Mouse (Mus musculus): ENCODE measurements at regions not wholly inside any gene's neighbourhood (a gene's known extent, or its start where the extent isn't known, plus 50 kb on each side); places are given as distances from the start of the nearest gene placed in this dataset.

- no peaks in the 10 kb centered on the region for H3K4me1 ChIP-seq (ENCODE audit: insufficient read depth)
- no peak for DNase-seq
- TF ChIP-seq CTCF (IDR thresholded peaks at IDR 0.05; ENCODE audit: low read depth): no peak
- H3K27ac ChIP-seq (ENCODE audit: low read depth): no peak overlapping the region
- ATAC-seq (ENCODE audit: insufficient read depth): no peak
- no peak overlapping the region for H3K9ac ChIP-seq
- no peaks in the 10 kb centered on the region for H3K27me3 ChIP-seq (ENCODE audit: insufficient read depth, low read length)
- no peaks in the 10 kb centered on the region for H3K36me3 ChIP-seq (ENCODE audit: insufficient read depth)
- no peak overlapping the region for H3K4me2 ChIP-seq
- H3K4me3 ChIP-seq (ENCODE audit: low read depth, low read length): no peak overlapping the region
- 49% methylated on average over 3 of the region's 3 CpGs for WGBS
- H3K9me3 ChIP-seq (ENCODE audit: low read depth, low read length): no peaks in the 10 kb centered on the region
These were observed 51.2 kb upstream of the Suclg2 start for GRCm38 (mm10) chr6:95769808-95770207.

- H3K4me1 ChIP-seq (ENCODE audit: insufficient read depth): no peaks in the 10 kb centered on the region
- H3K9ac ChIP-seq: no peak overlapping the region
- no peak for TF ChIP-seq CTCF (IDR thresholded peaks at IDR 0.05; ENCODE audit: low read depth)
- H3K4me2 ChIP-seq: no peak overlapping the region
- no peaks in the 10 kb centered on the region for H3K9me3 ChIP-seq (ENCODE audit: low read depth, low read length)
- DNase-seq (peak; percentile 59), ATAC-seq (ENCODE audit: insufficient read depth) (no peak)
- H3K4me3 ChIP-seq (ENCODE audit: low read depth, low read length): no peak overlapping the region
- 37% methylated on average over 6 of the region's 6 CpGs for WGBS
- no peaks in the 10 kb centered on the region for H3K36me3 ChIP-seq (ENCODE audit: insufficient read depth)
- H3K27ac ChIP-seq (ENCODE audit: low read depth): no peak overlapping the region
- H3K27me3 ChIP-seq (ENCODE audit: insufficient read depth, low read length): no peaks in the 10 kb centered on the region
These were observed 83.1 kb upstream of the Suclg2 start for GRCm38 (mm10) chr6:95801651-95802050.

GRCm38 (mm10) chr6:95841502-95841901, 122.9 kb upstream of the Suclg2 start:
- TF ChIP-seq CTCF (IDR thresholded peaks at IDR 0.05; ENCODE audit: low read depth): no peak
- H3K27me3 ChIP-seq (ENCODE audit: insufficient read depth, low read length): no peaks in the 10 kb centered on the region
- 21% methylated on average over 3 of the region's 3 CpGs for WGBS
- H3K4me1 ChIP-seq (ENCODE audit: insufficient read depth): no peaks in the 10 kb centered on the region
- DNase-seq: peak; percentile 86
- no peak overlapping the region for H3K4me3 ChIP-seq (ENCODE audit: low read depth, low read length)
- peak; percentile 99 for ATAC-seq (ENCODE audit: insufficient read depth)
- H3K36me3 ChIP-seq (ENCODE audit: insufficient read depth): no peaks in the 10 kb centered on the region
- H3K27ac ChIP-seq (ENCODE audit: low read depth): no peak overlapping the region; the same call in 1 of the 2 replicates
- H3K9ac ChIP-seq: no peak overlapping the region
- no peaks in the 10 kb centered on the region; the same call in 1 of the 2 replicates for H3K9me3 ChIP-seq (ENCODE audit: low read depth, low read length)
- no peak overlapping the region for H3K4me2 ChIP-seq

- Histone ChIP-seq H3K27me3 (ENCODE audit: insufficient read depth, low read length) (no peaks in the 10 kb centered on the region), H3K9me3 (ENCODE audit: low read depth, low read length) (no peaks in the 10 kb centered on the region; the same call in 1 of the 2 replicates), H3K9ac (no peak overlapping the region), H3K27ac (ENCODE audit: low read depth) (no peak overlapping the region), H3K4me2 (no peak overlapping the region), H3K36me3 (ENCODE audit: insufficient read depth) (no peaks in the 10 kb centered on the region), H3K4me1 (ENCODE audit: insufficient read depth) (no peaks in the 10 kb centered on the region), H3K4me3 (ENCODE audit: low read depth, low read length) (no peak overlapping the region)
- WGBS: 6% methylated on average over 1 of the region's 1 CpGs
- ATAC-seq (ENCODE audit: insufficient read depth) (no peak), DNase-seq (peak; percentile 35)
- no peak for TF ChIP-seq CTCF (IDR thresholded peaks at IDR 0.05; ENCODE audit: low read depth)
These were observed 127.9 kb upstream of the Suclg2 start for GRCm38 (mm10) chr6:95846536-95846935.

- H3K9ac ChIP-seq: no peak overlapping the region
- DNase-seq (no peak), ATAC-seq (ENCODE audit: insufficient read depth) (no peak)
- no peak for TF ChIP-seq CTCF (IDR thresholded peaks at IDR 0.05; ENCODE audit: low read depth)
- no peaks in the 10 kb centered on the region for H3K4me1 ChIP-seq (ENCODE audit: insufficient read depth)
- no peak overlapping the region for H3K27ac ChIP-seq (ENCODE audit: low read depth)
- H3K9me3 ChIP-seq (ENCODE audit: low read depth, low read length): no peaks in the 10 kb centered on the region
- H3K27me3 ChIP-seq (ENCODE audit: insufficient read depth, low read length): no peaks in the 10 kb centered on the region
- H3K4me3 ChIP-seq (ENCODE audit: low read depth, low read length): no peak overlapping the region
- WGBS: 68% methylated on average over 6 of the region's 6 CpGs
- no peaks in the 10 kb centered on the region for H3K36me3 ChIP-seq (ENCODE audit: insufficient read depth)
- H3K4me2 ChIP-seq: no peak overlapping the region
These were observed 156.9 kb upstream of the Suclg2 start for GRCm38 (mm10) chr6:95875463-95875862.

GRCm38 (mm10) chr6:95876320-95876719, 157.7 kb upstream of the Suclg2 start:
- Histone ChIP-seq H3K4me3 (ENCODE audit: low read depth, low read length) (no peak overlapping the region), H3K27ac (ENCODE audit: low read depth) (no peak overlapping the region), H3K4me2 (no peak overlapping the region), H3K36me3 (ENCODE audit: insufficient read depth) (no peaks in the 10 kb centered on the region), H3K27me3 (ENCODE audit: insufficient read depth, low read length) (no peaks in the 10 kb centered on the region), H3K9me3 (ENCODE audit: low read depth, low read length) (no peaks in the 10 kb centered on the region), H3K9ac (no peak overlapping the region), H3K4me1 (ENCODE audit: insufficient read depth) (no peaks in the 10 kb centered on the region)
- no peak for ATAC-seq (ENCODE audit: insufficient read depth)
- no peak for DNase-seq
- no peak for TF ChIP-seq CTCF (IDR thresholded peaks at IDR 0.05; ENCODE audit: low read depth)
- 32% methylated on average over 2 of the region's 2 CpGs for WGBS

GRCm38 (mm10) chr6:95886645-95887044, 168.0 kb upstream of the Suclg2 start:
- no peaks in the 10 kb centered on the region for H3K27me3 ChIP-seq (ENCODE audit: insufficient read depth, low read length)
- no peaks in the 10 kb centered on the region for H3K4me1 ChIP-seq (ENCODE audit: insufficient read depth)
- H3K4me3 ChIP-seq (ENCODE audit: low read depth, low read length): no peak overlapping the region
- TF ChIP-seq CTCF (IDR thresholded peaks at IDR 0.05; ENCODE audit: low read depth): no peak
- no peaks in the 10 kb centered on the region for H3K9me3 ChIP-seq (ENCODE audit: low read depth, low read length)
- ATAC-seq (ENCODE audit: insufficient read depth) (peak; percentile 65; the same call in 1 of the 2 replicates), DNase-seq (peak; percentile 74)
- no peaks in the 10 kb centered on the region for H3K36me3 ChIP-seq (ENCODE audit: insufficient read depth)
- H3K27ac ChIP-seq (ENCODE audit: low read depth): no peak overlapping the region
- H3K4me2 ChIP-seq: no peak overlapping the region
- 49% methylated on average over 4 of the region's 4 CpGs for WGBS
- H3K9ac ChIP-seq: no peak overlapping the region

GRCm38 (mm10) chr6:95902551-95902950, 184.0 kb upstream of the Suclg2 start:
- Histone ChIP-seq H3K4me1 (ENCODE audit: insufficient read depth) (no peaks in the 10 kb centered on the region), H3K36me3 (ENCODE audit: insufficient read depth) (no peaks in the 10 kb centered on the region), H3K9me3 (ENCODE audit: low read depth, low read length) (no peaks in the 10 kb centered on the region), H3K27ac (ENCODE audit: low read depth) (no peak overlapping the region), H3K4me3 (ENCODE audit: low read depth, low read length) (no peak overlapping the region), H3K27me3 (ENCODE audit: insufficient read depth, low read length) (no peaks in the 10 kb centered on the region), H3K4me2 (no peak overlapping the region), H3K9ac (no peak overlapping the region)
- ATAC-seq (ENCODE audit: insufficient read depth) (no peak), DNase-seq (no peak)
- 79% methylated on average over 2 of the region's 2 CpGs for WGBS
- no peak for TF ChIP-seq CTCF (IDR thresholded peaks at IDR 0.05; ENCODE audit: low read depth)

Data from lung, embryonic 14.5 days (tissue).